Mouse (Mus musculus) embryonic stem cell, embryonic (primary cell): Measurements from ENCODE around the gene Smim5.

Source experiments
- CTCF ChIA-PET, 4 experiments: fragments of 300-600 bp in 2 of 4; fragments of 350-600 bp in 2 of 4; sonication (Branson Sonifier 250); formaldehyde crosslinking; loops; one replicate each; lab custom pipeline; 2022; ENCODE audit warnings: inconsistent platforms in 2 of 4; lab: Charles Lee
- POLR2A ChIA-PET, 4 experiments: fragments of 300-600 bp in 2 of 4; fragments of 350-600 bp in 2 of 4; sonication (Branson Sonifier 250); formaldehyde crosslinking; loops; one replicate each; lab custom pipeline; 2022; ENCODE audit warnings: antibody characterized with exemption in 4 of 4, inconsistent platforms in 1 of 4; lab: Charles Lee

Smim5 gene

GRCm38 (mm10) chr11:115884361-115884760 is 15.4 kb upstream of the Smim5 start:
- CTCF ChIA-PET, result interaction anchor here (0.6 to 7.4 kb wide), 19 partner anchors 10 to 304 kb away, joined by 3 to 55 read pairs (median 3); partner anchors contain the start of genes Myo15b (in 1 of the 4), Slc25a19 (in 1 of the 4) and Smim5 (in 1 of the 4)

DNA sequence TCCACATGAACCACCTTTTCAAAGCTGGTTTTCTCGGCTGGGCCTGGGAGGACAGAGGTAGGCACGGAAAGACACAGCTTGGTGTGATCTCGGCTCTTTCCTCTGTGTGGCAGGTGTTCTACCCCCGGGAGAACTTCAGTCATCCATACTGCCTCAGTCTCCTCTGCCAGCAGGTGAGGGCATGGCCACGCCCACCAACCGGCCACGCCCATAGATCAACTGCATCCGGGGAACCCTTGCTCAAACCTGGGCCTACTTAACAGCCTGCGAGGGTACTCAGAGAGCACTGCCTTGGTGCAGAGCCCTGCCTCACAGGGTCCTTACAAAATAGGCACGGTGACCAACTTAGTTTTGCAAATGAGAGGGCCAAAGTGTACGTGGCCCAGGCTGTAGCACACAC is 14.5 kb upstream of the Smim5 start:
- CTCF ChIA-PET, result interaction anchor here (0.9 to 7.4 kb wide), 11 partner anchors 8 to 162 kb away, joined by 3 to 55 read pairs (median 3); partner anchors contain the start of gene Smim5 (in 2 of the 4)

More at GRCm38 (mm10) chr11:115884361-115884760, 15.4 kb upstream of the Smim5 start:
- POLR2A ChIA-PET, result interaction anchor here in 3 of 4 experiments (0.6 to 4.3 kb wide), 40 partner anchors 9 to 607 kb away, joined by 3 to 23 read pairs (median 4); partner anchors contain the start of genes Galk1 (in 2 of the 3), Smim5 (in 2 of the 3), Armc7 (in 1 of the 3) and Fdxr (in 1 of the 3)

GRCm38 (mm10) chr11:115886446-115886845 is 13.3 kb upstream of the Smim5 start:
- POLR2A ChIA-PET, result interaction anchor here (0.5 to 3.5 kb wide), 20 partner anchors 9 to 1748 kb away, joined by 3 to 14 read pairs (median 4); partner anchors contain the start of gene Smim5 (in 1 of the 4)
- CTCF ChIA-PET, result interaction anchor here (0.6 to 7.4 kb wide), 13 partner anchors 8 to 764 kb away, joined by 3 to 55 read pairs (median 4); partner anchors contain the start of gene Smim5 (in 3 of the 4)

More for the DNA sequence above, 14.5 kb upstream of the Smim5 start:
- POLR2A ChIA-PET, result interaction anchor here in 3 of 4 experiments (0.6 to 4.3 kb wide), 23 partner anchors 8 to 139 kb away, joined by 3 to 23 read pairs (median 4); partner anchors contain the start of genes Smim5 (in 2 of the 3), Recql5 (in 1 of the 3) and Sap30bp (in 1 of the 3)

DNA sequence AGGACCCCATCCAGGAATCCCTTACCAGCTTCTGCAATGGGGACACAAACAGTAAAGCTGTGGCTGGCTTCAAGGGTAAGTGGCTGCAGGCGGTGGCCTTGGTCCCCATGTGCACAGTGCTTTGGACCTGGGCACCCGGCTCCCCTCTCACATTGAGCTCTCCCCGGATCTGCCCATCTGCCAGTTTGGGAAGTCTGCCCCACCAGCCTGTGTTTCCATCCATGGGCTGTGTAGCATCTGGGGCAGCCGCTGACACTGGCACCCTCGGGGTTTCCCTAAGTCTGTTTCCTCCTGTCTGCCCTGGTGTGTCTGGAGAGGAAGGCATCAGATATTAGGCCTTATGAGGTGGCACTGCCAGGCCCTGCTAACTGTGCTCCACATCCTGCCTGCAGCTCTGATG is 11.7 kb upstream of the Smim5 start:
- ChIA-PET POLR2A (interaction anchor here in 3 of 4 experiments (0.5 to 3.5 kb wide), 12 partner anchors 8 to 383 kb away, joined by 3 to 14 read pairs (median 4); partner anchors contain the start of gene Smim5 (in 2 of the 3)), CTCF (interaction anchor here in 3 of 4 experiments (0.6 to 7.4 kb wide), 6 partner anchors 10 to 166 kb away, joined by 3 to 55 read pairs (median 8); partner anchors contain the start of gene Smim5 (in 2 of the 3))

GRCm38 (mm10) chr11:115889159-115889558 is 10.6 kb upstream of the Smim5 start:
- POLR2A ChIA-PET, result interaction anchor here in 2 of 4 experiments (1.0 to 2.1 kb wide), 5 partner anchors 10 to 56 kb away, joined by 3 to 8 read pairs (median 5); partner anchors contain the start of gene Smim5 (in 2 of the 2)

DNA sequence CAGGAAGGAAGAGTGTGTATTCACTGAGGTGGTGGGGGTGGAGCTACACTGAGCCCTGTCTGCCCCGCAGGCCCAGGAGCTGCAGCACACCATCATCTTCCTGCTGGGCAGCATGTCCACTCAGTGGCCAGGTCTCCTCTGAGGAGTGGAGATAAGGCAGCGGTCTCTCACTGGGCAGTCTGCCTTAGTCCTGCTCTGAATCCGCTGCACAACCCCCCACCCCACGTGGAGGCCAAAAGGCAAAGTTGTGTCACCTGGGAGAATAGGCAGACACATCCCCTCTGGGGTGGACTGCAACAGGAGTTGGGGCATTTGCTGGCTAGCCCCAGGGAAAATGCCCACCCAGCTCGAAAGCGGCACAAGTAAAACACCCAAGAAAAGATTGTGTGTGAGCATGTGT is 7.6 kb upstream of the Smim5 start:
- ChIA-PET POLR2A (interaction anchor here in 3 of 4 experiments (0.8 to 2.5 kb wide), 10 partner anchors 8 to 254 kb away, joined by 3 to 10 read pairs (median 4); partner anchors contain the start of gene Smim5 (in 1 of the 3)), CTCF (interaction anchor here in 2 of 4 experiments (1.0 to 1.7 kb wide), 8 partner anchors 8 to 126 kb away, joined by 3 to 9 read pairs (median 4); partner anchors contain the start of gene Smim5 (in 1 of the 2))

More at GRCm38 (mm10) chr11:115889159-115889558, 10.6 kb upstream of the Smim5 start:
- CTCF ChIA-PET, result interaction anchor here in 3 of 4 experiments (0.6 to 7.4 kb wide), 6 partner anchors 8 to 47 kb away, joined by 3 to 55 read pairs (median 6); partner anchors contain the start of gene Smim5 (in 1 of the 3)

DNA sequence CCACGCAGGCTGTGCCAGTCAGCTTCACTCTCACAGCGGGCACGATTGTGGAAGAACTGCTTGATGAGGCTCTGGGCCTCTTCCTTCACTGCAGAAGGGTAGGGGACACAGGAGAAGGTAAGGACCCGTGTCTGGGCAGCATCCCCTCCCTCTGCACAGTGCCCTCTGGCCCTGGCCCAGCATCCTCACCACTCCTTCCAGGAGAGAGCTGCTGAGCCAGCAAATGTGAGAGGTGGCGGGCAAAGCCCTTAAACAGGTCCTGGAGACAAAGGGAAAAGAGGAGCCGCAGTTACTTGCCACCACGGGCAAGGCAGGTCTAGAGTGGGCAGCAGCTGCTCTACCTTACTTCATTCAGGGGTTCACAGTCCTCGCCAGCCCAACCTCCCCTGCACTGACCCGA is 6.7 kb upstream of the Smim5 start:
- CTCF ChIA-PET, result interaction anchor here in 2 of 4 experiments (1.2 to 1.3 kb wide), 2 partner anchors 9 to 33 kb away, joined by 4 read pairs; no protein-coding TSS in a partner anchor
- POLR2A ChIA-PET, result interaction anchor here in 1 of 4 experiments (0.8 to 2.5 kb wide), 5 partner anchors 8 to 132 kb away, joined by 3 to 9 read pairs (median 3); no protein-coding TSS in a partner anchor

DNA sequence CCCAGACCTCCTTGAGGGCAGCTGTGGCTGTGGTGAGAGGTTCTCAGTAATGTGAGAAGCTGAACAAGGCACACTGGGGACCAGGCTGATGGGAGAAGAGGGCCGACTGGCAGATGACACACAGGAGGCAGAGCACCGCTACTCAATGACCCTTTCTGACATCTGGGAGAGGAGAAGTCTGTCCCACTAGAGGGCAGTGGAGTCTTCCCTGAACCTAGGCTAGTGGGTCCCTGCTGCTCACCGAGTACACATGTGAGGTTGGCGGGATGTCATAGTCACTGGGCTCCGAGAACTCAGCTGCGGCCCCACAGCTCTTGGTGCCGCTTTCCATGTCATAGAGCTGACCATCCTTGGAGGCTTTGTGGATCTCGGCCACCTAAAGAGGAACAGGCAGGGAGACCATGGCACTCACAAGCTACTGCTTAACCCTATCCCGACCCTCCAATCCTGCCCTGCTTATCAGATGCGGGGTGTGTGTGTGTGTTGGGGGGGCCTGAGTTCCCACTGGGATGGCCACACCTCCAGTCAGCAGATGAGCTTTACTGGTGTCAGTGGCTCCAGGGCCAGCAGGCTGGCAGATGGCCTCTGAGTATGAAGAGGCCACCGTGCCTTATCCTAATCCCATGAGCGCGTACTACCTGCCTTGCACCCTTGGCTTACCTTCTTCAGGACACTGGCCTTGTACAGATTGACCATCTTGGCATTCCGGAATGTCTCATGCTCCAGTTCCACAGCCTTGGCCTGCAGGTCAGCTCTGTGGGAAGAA is 4.8 kb upstream of the Smim5 start:
- CTCF ChIA-PET, result interaction anchor here (0.5 to 2.2 kb wide), 25 partner anchors 8 to 358 kb away, joined by 3 to 8 read pairs (median 3); partner anchors contain the start of genes Galk1 (in 2 of the 4), Mif4gd (in 1 of the 4), Recql5 (in 1 of the 4) and Sap30bp (in 1 of the 4)
- POLR2A ChIA-PET, result interaction anchor here in 3 of 4 experiments (0.6 to 1.8 kb wide), 13 partner anchors 8 to 280 kb away, joined by 3 to 11 read pairs (median 3); partner anchors contain the start of genes Recql5 (in 1 of the 3), Sap30bp (in 1 of the 3) and Smim6 (in 1 of the 3)

DNA sequence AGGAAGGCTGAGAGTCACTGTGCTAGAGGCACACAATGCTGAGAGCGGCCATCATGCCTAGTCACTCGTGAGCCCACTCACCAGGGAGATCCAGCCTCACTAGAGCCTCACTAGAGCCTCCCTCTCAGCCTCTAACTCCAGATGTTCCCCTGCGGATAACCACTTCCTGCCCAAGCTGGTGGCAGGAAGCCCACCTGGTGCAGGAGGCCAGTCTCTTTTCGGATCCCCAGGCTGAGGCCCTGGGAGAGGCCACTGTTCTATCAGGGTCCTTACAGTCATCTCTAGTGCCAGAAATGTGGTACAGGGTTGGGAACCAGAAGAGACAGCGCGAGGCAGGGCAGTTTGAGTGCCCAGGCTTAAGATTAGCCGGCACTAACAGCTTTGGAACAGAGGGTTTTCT is 1.3 kb upstream of the Smim5 start:
- CTCF ChIA-PET, result interaction anchor here (0.6 to 4.6 kb wide), 56 partner anchors 10 to 1015 kb away, joined by 3 to 55 read pairs (median 4); partner anchors contain the start of genes Smim6 (in 4 of the 4), Recql5 (in 2 of the 4), Sap30bp (in 2 of the 4) and Caskin2 (in 1 of the 4)
- POLR2A ChIA-PET, result interaction anchor here in 3 of 4 experiments (0.6 to 3.1 kb wide), 14 partner anchors 10 to 126 kb away, joined by 3 to 37 read pairs (median 5); partner anchors contain the start of genes Galk1 (in 2 of the 3), Itgb4 (in 1 of the 3), Recql5 (in 1 of the 3) and Sap30bp (in 1 of the 3)

DNA sequence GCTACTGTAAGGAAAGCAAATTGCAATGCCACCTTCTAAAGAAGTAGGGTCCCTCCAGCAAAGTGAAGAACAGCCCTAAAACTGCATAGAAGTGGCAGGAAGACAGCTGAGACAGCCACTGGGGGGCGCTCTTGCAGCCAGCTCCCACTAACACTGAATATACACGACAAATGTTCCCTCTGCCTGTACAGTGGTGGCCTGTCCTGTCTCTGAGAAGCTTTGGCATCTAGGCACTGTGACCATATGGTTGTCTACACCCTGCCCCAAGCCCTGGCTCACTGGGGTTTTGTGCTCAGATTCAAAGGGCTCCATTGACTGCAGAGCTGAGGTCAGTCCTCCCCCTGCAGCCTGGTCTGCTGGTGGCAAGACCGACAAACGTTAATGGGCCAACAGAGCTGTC is 880 bp upstream of the Smim5 start:
- CTCF ChIA-PET, result interaction anchor here (0.6 to 4.6 kb wide), 69 partner anchors 8 to 1016 kb away, joined by 3 to 55 read pairs (median 4); partner anchors contain the start of genes Smim6 (in 4 of the 4), Recql5 (in 2 of the 4), Sap30bp (in 2 of the 4) and Caskin2 (in 1 of the 4)

DNA sequence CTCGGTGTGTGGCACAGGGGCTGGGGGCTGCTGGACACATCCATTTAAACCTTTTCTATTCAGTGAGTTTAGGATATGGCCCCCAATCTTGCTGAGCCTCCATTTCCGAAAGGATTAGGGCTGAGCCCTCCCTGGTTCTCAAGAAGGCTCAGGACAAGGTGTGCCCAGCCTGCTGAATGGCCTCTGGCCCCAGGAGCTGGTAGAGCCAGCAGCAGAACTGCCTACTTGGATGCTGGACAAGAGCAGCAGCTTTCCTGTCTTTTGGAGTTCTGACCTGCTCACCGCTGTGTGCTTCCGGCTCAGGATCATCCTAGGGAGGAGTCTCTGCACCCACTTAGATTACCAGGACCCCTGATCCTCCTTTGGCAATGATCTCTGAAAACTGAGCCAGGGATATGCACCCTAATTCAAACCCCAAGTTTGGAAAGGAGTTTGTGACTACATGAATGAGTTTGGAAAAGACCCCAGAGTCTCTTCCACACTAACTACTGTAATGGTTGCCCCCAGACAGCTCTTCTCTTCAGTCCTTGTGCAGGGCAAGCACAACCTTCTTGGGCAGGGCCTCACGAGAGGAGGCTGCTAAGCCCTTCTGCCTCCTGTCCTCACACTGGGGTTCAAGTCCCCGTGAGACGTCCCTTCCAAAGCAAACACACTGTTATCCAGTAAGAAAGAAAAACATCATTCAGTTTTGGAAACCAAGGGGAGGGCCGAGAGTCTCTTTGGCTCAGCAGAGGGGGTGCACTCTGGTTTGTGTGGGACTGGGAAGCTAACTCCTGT is 983 bp downstream of the Smim5 start:
- ChIA-PET POLR2A (interaction anchor here (0.5 to 3.1 kb wide), 29 partner anchors 9 to 716 kb away, joined by 3 to 37 read pairs (median 4); partner anchors contain the start of genes Smim6 (in 2 of the 4), Caskin2 (in 1 of the 4), Recql5 (in 1 of the 4) and Sap30bp (in 1 of the 4)), CTCF (interaction anchor here (0.5 to 4.6 kb wide), 22 partner anchors 9 to 743 kb away, joined by 3 to 55 read pairs (median 5); partner anchors contain the start of genes Smim6 (in 2 of the 4), Galk1 (in 1 of the 4) and Myo15b (in 1 of the 4))

More for the DNA sequence above, 880 bp upstream of the Smim5 start:
- POLR2A ChIA-PET, result interaction anchor here in 3 of 4 experiments (0.6 to 3.1 kb wide), 19 partner anchors 10 to 125 kb away, joined by 3 to 37 read pairs (median 5); partner anchors contain the start of genes Galk1 (in 2 of the 3), Recql5 (in 2 of the 3), Sap30bp (in 2 of the 3) and Itgb4 (in 1 of the 3)

- CTCF ChIA-PET, result interaction anchor here (0.6 to 2.2 kb wide), 7 partner anchors 8 to 120 kb away, joined by 3 to 6 read pairs (median 3); no protein-coding TSS in a partner anchor
- POLR2A ChIA-PET, result interaction anchor here in 2 of 4 experiments (0.7 to 2.6 kb wide), 10 partner anchors 10 to 123 kb away, joined by 3 to 11 read pairs (median 5); partner anchors contain the start of genes Recql5 (in 1 of the 2), Sap30bp (in 1 of the 2) and Smim6 (in 1 of the 2)
These were observed 1.8 kb downstream of the Smim5 start for GRCm38 (mm10) chr11:115901338-115902161.

DNA sequence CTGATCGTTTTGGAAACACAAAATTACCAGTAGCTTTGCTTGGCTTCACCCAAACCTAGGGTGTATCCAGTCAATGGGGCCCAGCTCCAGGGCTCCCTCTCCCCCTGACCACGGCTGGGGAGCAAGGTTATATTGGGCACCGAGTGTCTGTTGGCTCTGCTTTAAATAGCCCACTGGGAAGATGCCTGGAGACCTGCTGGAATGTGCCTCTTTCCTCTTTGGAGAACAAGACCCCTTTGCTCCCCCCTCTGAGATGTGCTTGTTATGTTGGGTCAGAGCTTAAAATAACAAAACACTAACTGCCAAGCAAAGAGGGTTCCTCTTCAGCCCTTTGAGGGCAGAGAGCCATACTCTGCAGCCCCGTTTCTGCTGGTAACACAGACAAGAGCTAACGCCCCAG is 2.4 kb downstream of the Smim5 start:
- ChIA-PET CTCF (interaction anchor here (0.6 to 1.9 kb wide), 6 partner anchors 8 to 121 kb away, joined by 3 to 4 read pairs (median 3); no protein-coding TSS in a partner anchor), POLR2A (interaction anchor here in 2 of 4 experiments (1.0 to 2.6 kb wide), 8 partner anchors 9 to 122 kb away, joined by 3 to 9 read pairs (median 4); partner anchors contain the start of gene Smim6 (in 1 of the 2))

- ChIA-PET POLR2A (interaction anchor here in 3 of 4 experiments (0.6 to 2.6 kb wide), 8 partner anchors 9 to 122 kb away, joined by 3 to 9 read pairs (median 3); partner anchors contain the start of gene Smim6 (in 1 of the 3)), CTCF (interaction anchor here in 3 of 4 experiments (0.6 to 1.9 kb wide), 5 partner anchors 9 to 411 kb away, joined by 3 to 8 read pairs (median 3); no protein-coding TSS in a partner anchor)
These were observed 3.1 kb downstream of the Smim5 start for GRCm38 (mm10) chr11:115902831-115903230.
